Mouse (Mus musculus): ENCODE data around the gene Immp2l. TPM values are rescaled to one million over a fixed set of nuclear protein-coding genes. Genes with fewer than 3 reads are reported as not detected.
"Not testable (repeated sequence)": the region's sequence is repeated elsewhere in the genome, so short reads cannot be mapped to it uniquely, and the experiment has no call there.

Gene Immp2l
- polyA plus RNA-seq, 1 experiment from 2014 or later = 12.5 TPM

- no peak for ATAC-seq (ENCODE audit: low read depth)
- Histone ChIP-seq H3K27me3 (ENCODE audit: control insufficient read depth, insufficient read depth, low read depth, low read length) (no peaks in the 10 kb centered on the region), H3K4me2 (ENCODE audit: low read depth, low read length) (no peak overlapping the region), H3K27ac (ENCODE audit: low read length) (no peak overlapping the region), H3K36me3 (ENCODE audit: control insufficient read depth, insufficient read depth) (no peaks in the 10 kb centered on the region), H3K9me3 (replicated peaks; ENCODE audit: control insufficient read depth, low read length) (no peaks in the 10 kb centered on the region), H3K9ac (ENCODE audit: low read depth, low read length) (no peak overlapping the region), H3K4me3 (ENCODE audit: low read depth, low read length) (no peak overlapping the region), H3K4me1 (ENCODE audit: control insufficient read depth, low read depth, low read length) (no peaks in the 10 kb centered on the region)
Observed at GRCm38 (mm10) chr12:41733168-41733567, 709.3 kb downstream of the Immp2l start.

DNA sequence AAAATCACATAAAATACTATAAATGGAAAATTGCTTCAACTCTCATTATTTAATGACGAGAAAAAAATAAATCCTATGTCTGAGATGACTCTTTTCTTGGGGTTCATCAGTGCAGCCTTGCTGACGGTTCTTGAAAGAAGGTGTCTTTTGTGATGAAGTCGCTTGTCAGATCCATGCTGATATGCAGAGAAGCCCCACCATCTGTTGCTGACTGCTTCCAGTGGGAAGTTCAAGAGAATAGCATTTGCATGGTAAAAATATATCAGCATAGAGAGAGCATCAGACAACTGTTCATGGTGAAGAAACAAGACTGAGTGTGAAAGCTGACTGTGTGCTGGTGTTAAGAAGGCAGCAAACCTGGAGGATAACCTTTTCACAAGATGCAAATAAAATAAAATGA is 719.0 kb downstream of the Immp2l start:
- Histone ChIP-seq H3K4me2 (ENCODE audit: low read depth, low read length) (no peak overlapping the region), H3K4me1 (ENCODE audit: control insufficient read depth, low read depth, low read length) (no peaks in the 10 kb centered on the region), H3K27ac (ENCODE audit: low read length) (no peak overlapping the region), H3K9me3 (replicated peaks; ENCODE audit: control insufficient read depth, low read length) (no peaks in the 10 kb centered on the region), H3K27me3 (ENCODE audit: control insufficient read depth, insufficient read depth, low read depth, low read length) (no peaks in the 10 kb centered on the region), H3K9ac (ENCODE audit: low read depth, low read length) (no peak overlapping the region), H3K4me3 (ENCODE audit: low read depth, low read length) (no peak overlapping the region), H3K36me3 (ENCODE audit: control insufficient read depth, insufficient read depth) (no peaks in the 10 kb centered on the region)
- ATAC-seq (ENCODE audit: low read depth) = no peak
- 52% methylated on average over 3 of the region's 3 CpGs for WGBS (ENCODE audit: insufficient replicate concordance)

DNA sequence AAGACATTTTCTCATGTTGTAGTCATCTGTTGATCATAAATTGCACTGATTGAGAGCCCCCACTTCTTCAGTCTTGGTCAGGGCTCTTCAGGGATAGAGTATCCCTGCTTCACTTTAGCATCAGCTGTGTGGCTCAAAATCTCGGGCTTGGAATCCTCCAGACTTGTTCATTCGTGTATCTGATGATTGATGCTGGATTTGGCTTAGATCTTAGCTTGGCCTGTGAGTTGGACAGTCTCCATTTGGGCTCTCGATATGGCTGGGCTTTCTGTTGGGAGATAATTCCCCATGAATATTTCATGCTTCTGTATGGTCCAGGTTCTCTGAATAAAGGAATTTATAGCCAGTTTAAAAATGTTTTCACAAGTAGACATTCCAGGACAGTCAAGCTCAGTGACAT is 739.5 kb downstream of the Immp2l start:
- WGBS (ENCODE audit: insufficient replicate concordance) = 50% methylated on average over 3 of the region's 3 CpGs
- ATAC-seq (ENCODE audit: low read depth) = no peak
- H3K4me3 ChIP-seq (ENCODE audit: low read depth, low read length) = no peak overlapping the region
- no peak overlapping the region for H3K4me2 ChIP-seq (ENCODE audit: low read depth, low read length)
- H3K27me3 ChIP-seq (ENCODE audit: control insufficient read depth, insufficient read depth, low read depth, low read length) = no peaks in the 10 kb centered on the region
- H3K9ac ChIP-seq (ENCODE audit: low read depth, low read length) = no peak overlapping the region
- H3K9me3 ChIP-seq (replicated peaks; ENCODE audit: control insufficient read depth, low read length) = no peaks in the 10 kb centered on the region
- no peak overlapping the region for H3K27ac ChIP-seq (ENCODE audit: low read length)
- H3K36me3 ChIP-seq (ENCODE audit: control insufficient read depth, insufficient read depth) = no peaks in the 10 kb centered on the region
- no peaks in the 10 kb centered on the region for H3K4me1 ChIP-seq (ENCODE audit: control insufficient read depth, low read depth, low read length)

GRCm38 (mm10) chr12:41773961-41774360 is 750.1 kb downstream of the Immp2l start:
- H3K27ac ChIP-seq (ENCODE audit: low read length) = no peak overlapping the region
- WGBS (ENCODE audit: insufficient replicate concordance) = 36% methylated on average over 3 of the region's 3 CpGs

DNA sequence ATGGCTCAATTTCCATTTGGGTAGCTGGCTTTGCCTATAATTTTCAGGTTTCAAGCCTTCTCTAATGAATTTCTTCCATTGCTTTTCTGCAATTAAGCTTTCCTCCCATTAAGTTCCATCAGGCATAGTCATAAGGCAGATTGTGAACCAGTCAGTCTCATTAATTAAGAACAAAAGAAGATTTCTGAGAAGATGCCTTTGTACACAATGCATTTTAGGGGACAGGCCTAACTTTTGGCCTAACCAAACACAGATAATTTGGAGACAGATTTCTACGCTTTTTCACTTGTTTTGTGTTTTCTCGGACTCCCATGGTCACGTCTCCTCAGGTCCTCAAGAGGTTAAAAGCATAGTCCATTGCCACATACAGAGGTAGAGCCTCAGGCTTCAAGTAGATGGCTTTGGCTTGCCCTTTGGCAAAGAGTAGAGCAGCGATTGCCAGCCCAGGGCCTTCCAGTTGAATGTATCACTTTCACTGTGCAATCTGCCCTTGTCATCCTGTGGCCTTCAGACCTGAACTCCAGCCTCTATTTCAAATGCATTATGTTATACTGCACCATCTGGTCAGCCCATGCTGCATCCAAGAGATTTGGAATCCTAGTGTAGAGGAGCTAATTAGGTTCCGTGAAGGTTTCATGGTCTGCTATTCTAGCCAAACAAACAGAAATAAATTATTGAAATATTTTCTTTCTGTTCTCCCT is 750.9 kb downstream of the Immp2l start:
- Histone ChIP-seq H3K9me3 (replicated peaks; ENCODE audit: control insufficient read depth, low read length) (no peaks in the 10 kb centered on the region), H3K4me2 (ENCODE audit: low read depth, low read length) (no peak overlapping the region), H3K27me3 (ENCODE audit: control insufficient read depth, insufficient read depth, low read depth, low read length) (no peaks in the 10 kb centered on the region), H3K27ac (ENCODE audit: low read length) (no peak overlapping the region), H3K36me3 (ENCODE audit: control insufficient read depth, insufficient read depth) (no peaks in the 10 kb centered on the region), H3K4me3 (ENCODE audit: low read depth, low read length) (no peak overlapping the region), H3K4me1 (ENCODE audit: control insufficient read depth, low read depth, low read length) (no peaks in the 10 kb centered on the region), H3K9ac (ENCODE audit: low read depth, low read length) (no peak overlapping the region)
- no peak for ATAC-seq (ENCODE audit: low read depth)
- 66% methylated on average over 5 of the region's 5 CpGs for WGBS (ENCODE audit: insufficient replicate concordance)

More at GRCm38 (mm10) chr12:41773961-41774360, 750.1 kb downstream of the Immp2l start:
- no peak overlapping the region for H3K9ac ChIP-seq (ENCODE audit: low read depth, low read length)
- H3K27me3 ChIP-seq (ENCODE audit: control insufficient read depth, insufficient read depth, low read depth, low read length) = no peaks in the 10 kb centered on the region
- no peaks in the 10 kb centered on the region for H3K4me1 ChIP-seq (ENCODE audit: control insufficient read depth, low read depth, low read length)
- no peaks in the 10 kb centered on the region for H3K36me3 ChIP-seq (ENCODE audit: control insufficient read depth, insufficient read depth)
- H3K9me3 ChIP-seq (replicated peaks; ENCODE audit: control insufficient read depth, low read length) = no peaks in the 10 kb centered on the region
- H3K4me2 ChIP-seq (ENCODE audit: low read depth, low read length) = no peak overlapping the region
- ATAC-seq (ENCODE audit: low read depth) = no peak
- no peak overlapping the region for H3K4me3 ChIP-seq (ENCODE audit: low read depth, low read length)

DNA sequence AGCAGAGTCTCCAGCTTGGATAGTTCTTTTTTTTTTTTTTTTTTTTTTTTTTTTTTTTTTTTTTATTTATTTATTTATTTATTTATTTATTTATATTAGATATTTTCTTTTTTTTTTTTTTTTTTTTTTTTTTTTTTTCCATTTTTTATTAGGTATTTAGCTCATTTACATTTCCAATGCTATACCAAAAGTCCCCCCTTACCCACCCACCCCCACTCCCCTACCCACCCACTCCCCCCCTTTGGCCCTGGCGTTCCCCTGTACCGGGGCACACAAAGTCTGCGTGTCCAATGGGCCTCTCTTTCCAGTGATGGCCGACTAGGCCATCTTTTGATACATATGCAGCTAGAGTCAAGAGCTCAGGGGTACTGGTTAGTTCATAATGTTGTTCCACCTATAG is 753.9 kb downstream of the Immp2l start:
- not testable (repeated sequence) for H3K27ac ChIP-seq (ENCODE audit: low read length); H3K4me3 ChIP-seq (ENCODE audit: low read depth, low read length); H3K27me3 ChIP-seq (ENCODE audit: control insufficient read depth, insufficient read depth, low read depth, low read length); H3K9ac ChIP-seq (ENCODE audit: low read depth, low read length); ATAC-seq (ENCODE audit: low read depth); H3K9me3 ChIP-seq (replicated peaks; ENCODE audit: control insufficient read depth, low read length); H3K36me3 ChIP-seq (ENCODE audit: control insufficient read depth, insufficient read depth); H3K4me2 ChIP-seq (ENCODE audit: low read depth, low read length); H3K4me1 ChIP-seq (ENCODE audit: control insufficient read depth, low read depth, low read length)
- no CpG with 5 or more reads among the region's 4 CpGs for WGBS (ENCODE audit: insufficient replicate concordance)

DNA sequence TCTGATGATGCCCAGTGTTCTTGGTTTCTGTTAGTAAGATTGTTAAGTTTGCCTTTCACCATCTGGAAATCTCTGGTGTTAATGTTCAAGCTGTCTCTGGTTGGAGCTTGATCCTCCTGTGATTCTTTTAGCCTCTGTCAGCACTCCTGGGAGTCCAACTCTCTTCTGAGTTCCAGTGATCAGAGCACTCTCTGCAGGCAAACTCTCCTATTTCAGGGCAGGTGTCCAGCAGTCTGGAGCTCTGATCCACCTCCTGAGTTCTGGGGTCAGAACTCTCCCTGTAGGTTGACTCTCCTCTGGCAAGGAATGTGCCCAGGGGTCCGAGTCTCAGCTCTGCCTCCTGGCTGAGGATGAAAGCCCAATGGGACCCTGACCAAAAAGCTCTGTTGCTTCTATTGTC is 769.8 kb downstream of the Immp2l start:
- not testable (repeated sequence) for H3K36me3 ChIP-seq (ENCODE audit: control insufficient read depth, insufficient read depth); H3K9me3 ChIP-seq (replicated peaks; ENCODE audit: control insufficient read depth, low read length)
- 48% methylated on average over 1 of the region's 1 CpGs for WGBS (ENCODE audit: insufficient replicate concordance)

GRCm38 (mm10) chr12:41829517-41829916 is 805.6 kb downstream of the Immp2l start:
- 76% methylated on average over 6 of the region's 6 CpGs for WGBS (ENCODE audit: insufficient replicate concordance)
- ATAC-seq (ENCODE audit: low read depth) = no peak
- Histone ChIP-seq H3K4me1 (ENCODE audit: control insufficient read depth, low read depth, low read length) (no peaks in the 10 kb centered on the region), H3K27ac (ENCODE audit: low read length) (no peak overlapping the region), H3K4me3 (ENCODE audit: low read depth, low read length) (no peak overlapping the region), H3K9me3 (replicated peaks; ENCODE audit: control insufficient read depth, low read length) (no peaks in the 10 kb centered on the region), H3K9ac (ENCODE audit: low read depth, low read length) (no peak overlapping the region), H3K27me3 (ENCODE audit: control insufficient read depth, insufficient read depth, low read depth, low read length) (no peaks in the 10 kb centered on the region), H3K36me3 (ENCODE audit: control insufficient read depth, insufficient read depth) (no peaks in the 10 kb centered on the region), H3K4me2 (ENCODE audit: low read depth, low read length) (no peak overlapping the region)

More for the DNA sequence above, 769.8 kb downstream of the Immp2l start:
- not testable (repeated sequence) for ATAC-seq (ENCODE audit: low read depth); H3K4me1 ChIP-seq (ENCODE audit: control insufficient read depth, low read depth, low read length); H3K27ac ChIP-seq (ENCODE audit: low read length); H3K4me2 ChIP-seq (ENCODE audit: low read depth, low read length); H3K27me3 ChIP-seq (ENCODE audit: control insufficient read depth, insufficient read depth, low read depth, low read length); H3K9ac ChIP-seq (ENCODE audit: low read depth, low read length); H3K4me3 ChIP-seq (ENCODE audit: low read depth, low read length)

DNA sequence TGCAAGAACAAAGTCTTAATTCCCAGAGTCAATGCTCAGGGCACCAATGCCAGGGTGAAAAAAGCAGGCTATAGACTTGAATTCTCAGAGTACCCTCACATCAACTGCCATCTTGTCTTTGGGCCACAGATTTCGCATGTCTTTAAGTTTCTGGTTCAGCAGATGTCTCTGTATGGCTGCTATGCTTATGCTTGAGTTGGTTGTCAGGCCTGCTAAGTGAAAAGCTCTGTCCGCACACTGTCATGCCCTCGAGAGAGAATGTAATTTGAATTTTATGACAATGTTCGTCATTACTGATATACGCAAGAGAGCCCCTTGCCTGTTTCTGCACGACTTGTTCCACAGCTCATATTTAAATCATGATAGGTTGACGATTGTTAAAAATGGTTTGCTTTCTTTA is 807.8 kb downstream of the Immp2l start:
- ATAC-seq (ENCODE audit: low read depth) = no peak
- Histone ChIP-seq H3K9ac (ENCODE audit: low read depth, low read length) (no peak overlapping the region), H3K27ac (ENCODE audit: low read length) (no peak overlapping the region), H3K9me3 (replicated peaks; ENCODE audit: control insufficient read depth, low read length) (no peaks in the 10 kb centered on the region), H3K27me3 (ENCODE audit: control insufficient read depth, insufficient read depth, low read depth, low read length) (no peaks in the 10 kb centered on the region), H3K36me3 (ENCODE audit: control insufficient read depth, insufficient read depth) (no peaks in the 10 kb centered on the region), H3K4me2 (ENCODE audit: low read depth, low read length) (no peak overlapping the region), H3K4me1 (ENCODE audit: control insufficient read depth, low read depth, low read length) (no peaks in the 10 kb centered on the region), H3K4me3 (ENCODE audit: low read depth, low read length) (no peak overlapping the region)
- 69% methylated on average over 7 of the region's 7 CpGs for WGBS (ENCODE audit: insufficient replicate concordance)

Measured in liver, embryonic 16.5 days (tissue).